Mouse (Mus musculus): ENCODE data around the gene Rdh1.
"Not testable (repeated sequence)": the region's sequence is repeated elsewhere in the genome, so short reads cannot be mapped to it uniquely, and the experiment has no call there.

The Rdh1 gene

DNA sequence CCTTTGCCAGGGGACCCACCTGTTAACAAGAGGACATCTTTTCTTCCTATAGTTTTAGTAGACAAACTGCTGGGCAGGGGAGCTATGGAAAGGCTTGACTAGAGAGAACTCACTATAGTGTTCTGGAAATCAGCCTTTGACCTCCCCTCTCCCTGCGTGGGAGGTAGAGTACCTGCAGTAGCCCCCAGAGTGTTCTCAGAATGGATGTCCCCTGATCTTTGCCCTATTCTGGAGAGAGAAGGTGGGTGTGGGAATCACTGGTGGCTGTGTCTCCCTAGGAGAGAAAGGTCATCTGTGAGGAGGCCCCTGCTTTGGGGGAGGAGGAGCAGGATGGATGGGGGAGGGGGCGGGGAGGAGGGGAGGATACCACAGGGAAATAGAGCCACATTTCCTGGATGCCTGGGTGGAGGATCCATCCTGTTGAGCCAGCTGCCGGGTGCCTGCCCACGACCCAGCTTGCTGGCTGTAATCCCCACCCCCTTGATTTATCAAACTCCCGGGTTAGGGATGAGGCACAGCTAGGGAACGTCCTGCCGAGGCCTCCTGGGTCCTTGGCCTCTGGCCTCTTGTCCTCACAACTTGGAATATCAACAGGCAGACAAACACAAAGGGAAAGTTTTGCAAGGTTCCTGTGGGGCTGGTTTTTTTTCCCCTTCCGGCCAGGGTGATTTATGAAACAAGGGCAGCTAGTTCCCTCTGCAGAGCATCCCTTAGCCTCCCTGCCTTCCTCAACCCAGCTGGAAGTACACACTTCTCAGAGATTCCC is 10.5 kb upstream of the Rdh1 start:
- DNase-seq (ENCODE audit: low spot score in 2 of 2), result no peak

DNA sequence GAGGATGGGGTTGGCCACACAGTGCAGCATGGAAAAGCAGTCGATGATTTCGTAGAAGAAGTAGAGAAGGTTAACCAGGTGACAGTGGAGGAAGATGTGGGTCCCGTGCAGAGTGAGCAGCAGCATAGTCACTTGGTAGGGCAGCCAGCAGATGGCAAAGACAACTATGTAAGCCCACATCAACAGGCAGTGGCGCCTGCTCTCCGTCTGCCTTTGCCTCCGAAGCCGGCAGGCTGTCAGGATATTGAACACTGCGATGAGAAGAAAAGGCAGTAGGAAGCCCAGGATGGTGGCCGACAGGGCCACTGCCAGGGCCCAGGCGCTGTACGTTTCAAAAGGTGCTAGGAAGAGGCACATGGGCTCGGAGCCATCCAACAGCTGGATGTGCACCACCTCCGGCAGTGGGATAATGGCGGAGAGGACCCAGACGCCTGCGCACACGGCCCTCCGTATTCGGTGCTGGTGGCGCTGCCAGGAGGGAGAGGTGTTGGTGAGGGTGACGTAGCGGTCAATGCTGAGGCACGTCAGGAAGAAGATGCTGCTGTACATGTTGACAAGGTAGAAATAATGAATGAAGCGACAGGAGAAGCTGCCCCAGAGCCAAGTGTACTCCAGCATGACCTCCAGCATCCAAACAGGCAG is 9.3 kb upstream of the Rdh1 start:
- peak in 1 of 2 experiments; percentile 44 for DNase-seq (ENCODE audit: low spot score in 2 of 2)

- DNase-seq (ENCODE audit: low spot score in 2 of 2), result no peak
Measured at GRCm38 (mm10) chr10:127751548-127751947, 8.0 kb upstream of the Rdh1 start, which contains the start of gene Gpr182. Gpr182 (minus strand) TSS chr10:127751732.

GRCm38 (mm10) chr10:127754566-127755166 is 4.9 kb upstream of the Rdh1 start:
- DNase-seq (ENCODE audit: low spot score in 2 of 2), result no peak

- no peak for DNase-seq (ENCODE audit: low spot score in 2 of 2)
Measured at GRCm38 (mm10) chr10:127755246-127755645, 4.3 kb upstream of the Rdh1 start.

GRCm38 (mm10) chr10:127755770-127756468 is 3.6 kb upstream of the Rdh1 start:
- DNase-seq (ENCODE audit: low spot score in 2 of 2), result no peak

DNA sequence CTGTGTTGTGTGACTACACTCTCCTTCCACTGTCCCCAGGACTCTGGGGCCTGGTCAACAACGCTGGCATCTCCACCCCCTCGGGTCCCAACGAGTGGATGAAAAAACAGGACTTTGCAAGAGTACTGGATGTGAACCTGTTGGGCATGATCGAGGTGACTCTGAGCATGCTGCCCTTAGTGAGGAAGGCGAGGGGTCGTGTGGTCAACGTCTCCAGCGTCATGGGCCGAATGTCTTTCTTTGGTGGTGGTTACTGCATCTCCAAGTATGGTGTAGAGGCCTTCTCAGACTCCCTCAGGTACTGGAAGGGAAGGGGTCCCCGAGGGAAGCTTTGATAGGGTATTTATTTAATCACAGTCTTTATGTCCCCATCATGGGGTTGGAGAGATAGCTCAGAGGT is 3.4 kb downstream of the Rdh1 start:
- not testable (repeated sequence) for DNase-seq (ENCODE audit: low spot score in 2 of 2)

DNA sequence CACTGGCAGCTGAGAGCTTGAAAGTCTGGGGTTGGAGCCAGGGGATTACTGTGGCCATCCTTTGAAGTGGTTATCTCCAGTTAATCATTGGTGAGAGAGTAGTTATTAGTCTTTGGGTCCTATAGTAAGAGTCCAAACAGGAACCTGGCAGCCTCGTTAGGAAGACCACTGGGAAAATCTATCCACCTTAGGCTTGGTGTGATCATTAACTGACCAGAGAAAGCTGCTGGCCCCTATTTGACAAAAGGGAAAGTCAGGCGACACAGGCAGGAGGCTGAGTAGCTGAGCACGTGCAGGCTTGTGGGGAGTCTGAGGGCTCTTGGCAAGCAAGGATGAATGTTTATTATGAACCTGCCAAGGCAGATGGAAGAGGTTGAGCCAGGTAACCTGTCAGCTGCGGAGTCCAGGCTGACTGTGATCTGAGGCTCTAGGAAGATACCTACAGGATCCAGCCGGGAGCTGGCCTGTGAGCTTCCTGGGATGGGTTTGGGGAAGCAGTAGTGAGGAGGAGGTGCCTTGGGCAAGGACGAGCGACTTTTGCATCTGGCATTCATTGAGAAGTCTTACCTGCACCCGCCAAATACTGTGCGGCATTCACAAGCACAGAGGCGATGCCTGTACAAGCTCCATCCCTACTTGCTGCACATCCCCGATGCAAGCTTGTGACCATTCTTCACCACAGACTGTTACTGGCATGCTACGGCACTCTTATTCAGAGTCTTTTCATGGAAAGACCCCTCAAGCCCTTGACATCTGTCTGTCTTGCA is 4.6 kb downstream of the Rdh1 start:
- no peak for DNase-seq (ENCODE audit: low spot score in 2 of 2)

DNA sequence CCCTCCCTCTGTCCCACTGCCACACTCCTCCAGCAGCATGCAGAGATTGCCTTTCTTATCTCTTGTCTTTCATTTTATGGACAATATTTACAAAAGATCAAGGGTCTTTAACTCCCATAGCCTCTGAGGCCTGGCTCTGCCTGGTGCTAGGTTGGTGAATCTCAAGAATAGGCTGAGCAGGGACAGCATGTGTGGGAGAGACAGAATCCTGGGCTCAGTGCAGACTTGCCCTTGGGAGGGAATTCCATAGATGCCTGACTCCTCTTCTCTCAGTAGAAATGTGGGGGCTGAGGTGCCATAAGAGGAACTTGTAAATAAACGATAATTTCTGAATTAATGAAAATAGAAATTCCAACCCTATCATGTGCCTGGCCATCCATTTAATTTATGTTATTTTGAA is 7.0 kb downstream of the Rdh1 start:
- DNase-seq (ENCODE audit: low spot score in 2 of 2), result no peak

DNA sequence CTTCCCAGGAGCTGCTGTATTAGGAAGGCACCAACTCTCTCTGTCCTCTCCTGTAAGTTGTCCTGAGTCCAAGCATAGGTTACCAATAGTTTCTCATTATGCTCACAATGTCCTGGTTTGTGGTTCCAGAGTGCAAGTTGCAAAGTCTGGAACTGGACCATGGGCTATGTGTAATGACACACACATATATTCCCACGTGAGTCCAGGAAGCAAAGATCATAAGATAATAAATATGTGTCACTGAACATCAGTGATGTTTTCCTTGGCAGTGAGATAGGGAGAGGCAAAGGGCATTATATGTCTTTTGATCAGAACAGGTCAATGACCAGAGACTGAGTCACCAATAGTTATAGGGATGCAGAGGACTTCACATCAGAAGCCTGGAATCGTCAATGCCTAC is 16.5 kb downstream of the Rdh1 start, which contains the start of gene Rdh9:
Rdh9 (plus strand) TSS at position 376 of the 400 bp plus-strand sequence.
- no peak for DNase-seq (ENCODE audit: low spot score in 2 of 2)

GRCm38 (mm10) chr10:127782321-127782720 is 22.8 kb downstream of the Rdh1 start:
- DNase-seq (ENCODE audit: low spot score in 2 of 2), result not testable (repeated sequence)

DNA sequence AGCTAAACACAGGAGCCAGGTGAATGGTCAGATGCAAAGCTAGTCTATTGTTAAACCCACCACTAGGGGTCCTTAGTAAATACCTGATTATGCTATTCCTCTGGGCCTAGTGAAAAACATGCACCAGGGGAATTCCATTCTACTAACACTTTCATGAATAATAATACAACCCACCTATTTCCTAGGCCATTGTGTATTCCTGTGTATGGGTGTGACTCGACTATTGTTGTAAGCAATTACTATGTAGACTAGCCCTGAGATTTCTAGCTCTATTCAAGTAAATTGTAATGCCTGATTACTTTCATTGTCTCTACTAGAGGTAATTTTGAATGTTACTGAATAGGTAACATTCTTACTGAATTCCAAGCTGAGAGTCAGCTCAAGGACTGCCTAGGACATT is 25.9 kb downstream of the Rdh1 start:
- DNase-seq (ENCODE audit: low spot score in 2 of 2), result not testable (repeated sequence)

DNA sequence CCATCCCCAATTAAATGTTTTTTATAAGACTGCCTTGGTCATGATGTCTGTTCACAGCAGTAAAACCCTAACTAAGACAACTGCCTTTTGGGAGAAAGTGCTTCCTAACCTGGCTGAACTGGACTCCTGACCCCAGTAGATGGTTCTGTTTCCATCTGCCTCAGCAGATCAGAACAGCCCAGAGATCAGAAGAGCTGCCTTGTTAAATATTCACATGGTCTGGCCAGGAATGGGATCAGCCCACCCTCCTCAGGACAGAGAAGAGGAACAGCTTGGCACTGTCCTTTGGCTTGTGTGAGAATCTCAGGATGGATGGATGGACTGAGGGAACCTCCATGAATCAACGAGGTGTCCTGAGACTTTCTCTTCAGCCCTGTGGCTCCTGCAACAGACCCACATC is 39.8 kb downstream of the Rdh1 start:
- DNase-seq (ENCODE audit: low spot score in 2 of 2), result no peak

DNA sequence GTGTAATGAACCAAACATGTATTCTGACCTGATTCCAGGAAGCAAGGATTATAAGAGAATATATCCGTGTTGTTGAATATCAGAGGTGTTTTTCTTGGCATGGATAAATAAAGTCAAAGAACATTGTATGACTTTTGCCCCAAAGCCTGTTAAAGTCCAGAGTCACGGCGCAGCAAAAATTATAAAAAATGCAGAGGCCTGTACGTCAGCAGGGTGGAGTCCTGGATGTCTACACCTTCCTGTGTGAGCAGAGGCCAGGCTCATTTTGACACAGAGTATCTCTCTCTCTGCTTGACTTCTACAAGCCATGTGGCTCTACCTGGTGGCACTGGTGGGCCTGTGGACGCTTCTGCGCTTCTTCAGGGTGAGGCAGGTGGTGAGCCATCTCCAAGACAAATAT is 41.4 kb downstream of the Rdh1 start, which contains the start of gene Rdh16:
Rdh16 (plus strand) TSS at position 262 of the 400 bp plus-strand sequence.
- DNase-seq (ENCODE audit: low spot score in 2 of 2), result no peak

GRCm38 (mm10) chr10:127801612-127802011 is 42.1 kb downstream of the Rdh1 start:
- no peak for DNase-seq (ENCODE audit: low spot score in 2 of 2)

DNA sequence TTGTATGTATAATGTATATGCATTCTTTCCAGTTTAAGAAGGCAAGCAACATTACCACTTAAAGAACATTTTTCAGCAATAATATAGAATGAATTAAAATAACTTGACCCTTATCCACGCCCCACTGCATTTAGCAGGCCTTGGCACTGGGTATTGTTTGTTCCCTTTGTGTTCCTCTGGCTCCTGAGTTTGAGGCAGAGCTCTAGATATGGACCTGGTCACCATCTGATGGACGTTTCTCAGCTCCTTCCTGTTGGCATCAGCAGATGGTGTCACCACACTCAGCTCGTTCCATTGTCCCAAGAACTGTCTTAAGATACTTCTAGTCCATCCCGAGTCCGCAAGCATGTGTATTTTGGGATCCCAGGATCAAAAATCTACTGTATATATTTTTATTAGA is 42.7 kb downstream of the Rdh1 start:
- DNase-seq (ENCODE audit: low spot score in 2 of 2), result no peak

DNA sequence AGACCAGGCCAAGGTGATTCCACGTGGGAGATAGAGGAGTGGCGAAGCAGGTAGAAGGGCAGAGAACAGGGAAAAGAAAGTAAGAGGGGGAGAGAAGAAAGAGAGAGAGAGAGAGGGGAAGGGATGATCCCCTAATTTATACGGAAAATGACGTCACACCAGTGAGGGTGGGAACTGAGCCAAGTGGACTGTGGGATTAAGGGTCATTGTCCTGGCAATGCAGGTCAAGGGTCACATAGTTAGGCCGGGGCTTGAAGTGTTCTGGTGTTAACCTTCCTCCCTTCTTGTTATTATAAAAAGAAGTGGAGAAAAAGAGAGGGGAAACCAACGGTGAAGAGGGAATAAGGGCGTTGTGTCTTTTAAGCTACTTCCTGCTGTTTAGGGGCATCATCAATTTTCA is 44.9 kb downstream of the Rdh1 start:
- no peak for DNase-seq (ENCODE audit: low spot score in 2 of 2)

GRCm38 (mm10) chr10:127815888-127816287 is 56.4 kb downstream of the Rdh1 start:
- no peak for DNase-seq (ENCODE audit: low spot score in 2 of 2)

DNA sequence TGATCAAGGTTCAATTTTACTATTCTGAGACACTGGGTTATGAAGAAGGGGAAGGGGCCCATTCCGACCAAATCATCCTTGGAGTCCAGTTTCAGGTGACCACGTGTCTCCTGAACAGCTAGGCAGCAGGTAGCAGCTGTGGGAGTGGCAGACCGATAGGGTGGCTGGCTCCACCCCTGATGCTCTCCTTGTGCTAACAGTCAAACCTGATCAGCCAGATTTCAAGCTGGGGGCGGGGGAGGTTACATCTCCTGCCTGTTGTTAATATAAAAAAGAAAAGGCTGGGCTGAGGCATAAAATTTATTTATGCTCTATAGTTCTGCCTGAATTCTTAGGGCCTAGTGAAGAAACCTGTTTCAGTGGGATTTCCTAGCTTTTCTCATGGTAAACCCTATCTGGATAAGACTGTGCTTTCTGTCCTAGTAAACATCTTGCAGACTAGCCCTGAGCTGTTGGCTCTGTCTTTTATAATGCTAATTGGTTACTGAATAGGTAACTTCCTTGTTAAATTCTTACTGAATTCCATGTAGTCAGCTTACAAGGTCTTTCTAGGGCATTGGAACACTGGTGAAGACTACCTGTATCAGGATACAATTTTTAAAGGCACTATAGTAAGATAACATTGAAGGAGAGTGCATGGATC is 57.9 kb downstream of the Rdh1 start:
- DNase-seq (ENCODE audit: low spot score in 2 of 2), result not testable (repeated sequence)

Data from right cerebral cortex, adult 2 months (tissue).